Mouse (Mus musculus): ENCODE measurements at regions not wholly inside any gene's neighbourhood (a gene's known extent, or its start where the extent isn't known, plus 50 kb on each side); places are given as distances from the start of the nearest gene placed in this dataset.
A peak's percentile ranks its signal among the peaks of the same experiment; 100 is the strongest.

GRCm38 (mm10) chr3:45659052-45659451 is 280.9 kb downstream of the Pcdh10 start:
- Histone ChIP-seq H3K4me3 (no peak overlapping the region), H3K9ac (replicated peaks) (no peak overlapping the region), H3K27ac (replicated peaks) (no peak overlapping the region), H3K36me3 (no peaks in the 10 kb centered on the region), H3K4me1 (no peaks in the 10 kb centered on the region), H3K4me2 (replicated peaks) (no peak overlapping the region), H3K27me3 (no peaks in the 10 kb centered on the region), H3K9me3 (no peaks in the 10 kb centered on the region)
- ATAC-seq (ENCODE audit: low FRiP score, low read depth), result no peak
- 98% methylated on average over 1 of the region's 1 CpGs for WGBS

- ATAC-seq (ENCODE audit: low FRiP score, low read depth), result peak; percentile 70; the same call in 1 of the 2 replicates
- H3K27ac ChIP-seq (replicated peaks), result no peak overlapping the region
- H3K4me2 ChIP-seq (replicated peaks), result no peak overlapping the region
- H3K9me3 ChIP-seq, result no peaks in the 10 kb centered on the region
- H3K27me3 ChIP-seq, result no peaks in the 10 kb centered on the region
- no peak overlapping the region for H3K9ac ChIP-seq (replicated peaks)
- H3K36me3 ChIP-seq, result no peaks in the 10 kb centered on the region
- no peak overlapping the region for H3K4me3 ChIP-seq
- no peaks in the 10 kb centered on the region for H3K4me1 ChIP-seq
Measured at GRCm38 (mm10) chr3:45670434-45670833, 292.2 kb downstream of the Pcdh10 start.

- Histone ChIP-seq H3K27me3 (no peaks in the 10 kb centered on the region), H3K36me3 (no peaks in the 10 kb centered on the region), H3K9me3 (no peaks in the 10 kb centered on the region), H3K4me2 (replicated peaks) (no peak overlapping the region), H3K9ac (replicated peaks) (no peak overlapping the region), H3K4me3 (no peak overlapping the region), H3K4me1 (peaks cover 7% of the 10 kb centered on the region), H3K27ac (replicated peaks) (no peak overlapping the region)
- WGBS, result 89% methylated on average over 6 of the region's 6 CpGs
- no peak for ATAC-seq (ENCODE audit: low FRiP score, low read depth)
Measured at GRCm38 (mm10) chr3:45677672-45678071, 299.5 kb downstream of the Pcdh10 start.

- H3K9ac ChIP-seq (replicated peaks), result no peak overlapping the region
- no peaks in the 10 kb centered on the region for H3K9me3 ChIP-seq
- WGBS, result 1% methylated on average over 12 of the region's 12 CpGs
- H3K4me2 ChIP-seq (replicated peaks), result peak overlapping the region; percentile 41
- H3K4me1 ChIP-seq, result peaks cover 7% of the 10 kb centered on the region
- H3K27ac ChIP-seq (replicated peaks), result no peak overlapping the region
- peak; percentile 68 for ATAC-seq (ENCODE audit: low FRiP score, low read depth)
- H3K36me3 ChIP-seq, result no peaks in the 10 kb centered on the region
- H3K27me3 ChIP-seq, result no peaks in the 10 kb centered on the region
- H3K4me3 ChIP-seq, result no peak overlapping the region
Measured at GRCm38 (mm10) chr3:45681410-45681809, 303.2 kb downstream of the Pcdh10 start.

GRCm38 (mm10) chr3:45707891-45708290 is 329.7 kb downstream of the Pcdh10 start:
- no peaks in the 10 kb centered on the region for H3K27me3 ChIP-seq
- no peak overlapping the region for H3K9ac ChIP-seq (replicated peaks)
- H3K9me3 ChIP-seq, result no peaks in the 10 kb centered on the region
- H3K4me2 ChIP-seq (replicated peaks), result no peak overlapping the region
- 0 out of 2 replicates have a peak, but pooled peaks have one; percentile 19 for ATAC-seq (ENCODE audit: low FRiP score, low read depth)
- H3K4me3 ChIP-seq, result no peak overlapping the region
- no peaks in the 10 kb centered on the region for H3K36me3 ChIP-seq
- no peaks in the 10 kb centered on the region for H3K4me1 ChIP-seq
- H3K27ac ChIP-seq (replicated peaks), result no peak overlapping the region
- 10% methylated on average over 1 of the region's 1 CpGs for WGBS

Data from midbrain, embryonic 12.5 days (tissue).